Mouse (Mus musculus): ENCODE data around the gene Olfml2b. TPM values are rescaled to one million over a fixed set of nuclear protein-coding genes. Genes with fewer than 3 reads are reported as not detected.

Olfml2b gene
- total and polyA plus RNA-seq, 3 experiments: not detected

DNA sequence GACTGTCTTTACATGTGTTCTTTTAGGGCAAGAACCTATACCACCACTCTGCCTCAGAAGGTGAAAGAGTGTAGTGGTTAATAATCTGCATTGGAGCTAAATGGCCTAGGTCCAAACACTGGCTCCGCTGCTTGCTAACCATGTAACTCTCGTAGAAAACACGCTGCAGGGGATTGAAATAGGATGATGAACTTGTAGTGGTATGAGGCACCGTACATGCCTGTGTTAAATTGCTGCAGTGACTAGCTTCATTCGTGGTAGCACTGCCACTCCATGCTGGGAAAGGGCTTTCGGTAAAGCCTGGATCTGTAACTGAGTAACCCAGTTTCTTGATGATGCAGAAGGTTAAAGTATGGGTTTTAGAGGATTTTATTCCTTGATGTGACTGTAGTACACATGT is 59.8 kb downstream of the Olfml2b start:
- Histone ChIP-seq H3K79me2 (ENCODE audit: control insufficient read depth, insufficient read depth, low read length, poor library complexity) (no peaks in the 10 kb centered on the region), H3K27me3 (ENCODE audit: control insufficient read depth in 1 of 2, insufficient read depth in 2 of 2, low read length in 2 of 2) (no peaks in the 10 kb centered on the region), H3K9ac (ENCODE audit: control insufficient read depth, low read depth, low read length, poor library complexity, severe bottlenecking) (no peak overlapping the region), H3K4me1 (ENCODE audit: control insufficient read depth in 1 of 2, insufficient read depth in 2 of 2, low read length in 2 of 2) (peaks cover 0 to 3% of the 10 kb centered on the region in 2 experiments; a peak in 1 of 4 replicates), H3K36me3 (ENCODE audit: control insufficient read depth in 1 of 2, insufficient read depth in 2 of 2, low read length in 2 of 2) (peaks cover 0 to under 1% of the 10 kb centered on the region in 2 experiments; a peak in 1 of 4 replicates), H3K9me3 (replicated peaks; ENCODE audit: insufficient read depth, low read length) (no peaks in the 10 kb centered on the region), H3K4me3 (ENCODE audit: control insufficient read depth in 1 of 2, insufficient read depth in 1 of 2, low read depth in 2 of 2, low read length in 2 of 2) (no peak overlapping the region), H3K27ac (ENCODE audit: control insufficient read depth, low read depth, low read length) (no peak overlapping the region)
- DNase-seq (ENCODE audit: low read depth, low spot score): no peak
- TF ChIP-seq NRF1 (IDR thresholded peaks at IDR 0.05; ENCODE audit: insufficient read depth, low read depth, low read length, poor library complexity, severe bottlenecking) (no peak), MXI1 (IDR thresholded peaks at IDR 0.05; ENCODE audit: low read depth, low read length) (no peak), RCOR1 (IDR thresholded peaks at IDR 0.05; ENCODE audit: low read depth, low read length) (no peak), ZMIZ1 (IDR thresholded peaks at IDR 0.05; ENCODE audit: low read depth, low read length) (no peak), POLR2AphosphoS2 (IDR thresholded peaks at IDR 0.05; ENCODE audit: low read length) (no peak), UBTF (IDR thresholded peaks at IDR 0.05; ENCODE audit: borderline replicate concordance, insufficient read depth, low read depth, low read length) (no peak), MAZ (IDR thresholded peaks at IDR 0.05; ENCODE audit: low read depth, low read length) (no peak), USF1 (IDR thresholded peaks at IDR 0.05; ENCODE audit: low read depth, low read length) (no peak), ZKSCAN1 (IDR thresholded peaks at IDR 0.05; ENCODE audit: low read depth, low read length) (no peak), KAT2A (conservative IDR thresholded peaks at IDR 0.05; ENCODE audit: low read depth, low read length) (no peak), EP300 (IDR thresholded peaks at IDR 0.05; ENCODE audit: low read depth in 1 of 2, low read length in 2 of 2) (no peak), GABPA (IDR thresholded peaks at IDR 0.05; ENCODE audit: low read depth, low read length) (no peak), SIN3A (IDR thresholded peaks at IDR 0.05; ENCODE audit: low read length) (no peak), TCF12 (IDR thresholded peaks at IDR 0.05; ENCODE audit: low read depth, low read length) (no peak), POLR2AphosphoS5 (IDR thresholded peaks at IDR 0.05; ENCODE audit: borderline replicate concordance, low read depth, low read length) (no peak), NELFE (IDR thresholded peaks at IDR 0.05; ENCODE audit: low read depth, low read length) (no peak), JUND (IDR thresholded peaks at IDR 0.05; ENCODE audit: low read depth, low read length) (no peak), GATA1 (IDR thresholded peaks at IDR 0.05; ENCODE audit: low read depth, low read length) (no peak), SMC3 (IDR thresholded peaks at IDR 0.05; ENCODE audit: low read depth, low read length) (no peak), ETS1 (IDR thresholded peaks at IDR 0.05; ENCODE audit: low read depth, low read length) (no peak)

DNA sequence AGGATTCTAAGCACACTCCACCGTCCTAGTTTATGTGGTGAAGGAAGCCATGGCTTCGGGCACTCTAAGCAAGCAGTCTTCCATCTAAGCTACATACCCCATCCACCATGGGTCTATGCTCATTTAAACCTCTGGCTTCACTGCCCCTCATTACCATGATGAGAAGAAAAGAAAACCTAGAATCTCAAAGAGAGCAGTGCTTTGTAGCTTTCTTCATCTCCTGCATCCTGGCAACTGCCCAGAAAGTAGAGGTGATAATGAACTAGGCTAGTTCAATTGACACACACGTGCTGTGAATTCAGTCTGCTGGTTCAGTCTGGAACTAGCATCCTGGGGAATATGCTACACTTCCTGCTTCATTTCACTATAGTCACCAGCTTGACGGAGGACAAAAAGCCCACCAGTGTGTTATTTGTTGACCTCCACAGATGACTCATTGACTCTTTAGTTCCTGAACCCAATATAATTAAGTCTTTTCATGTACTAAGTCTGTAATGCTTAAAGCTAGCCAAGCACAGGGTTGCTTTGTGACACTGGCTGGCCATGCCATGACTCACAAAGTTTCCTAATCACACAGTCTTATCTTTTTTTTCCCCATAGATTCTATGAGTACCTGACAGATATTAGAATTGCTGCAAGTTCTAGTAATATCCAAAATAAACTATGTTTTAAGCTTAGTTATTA is 60.7 kb downstream of the Olfml2b start:
- Histone ChIP-seq H3K4me3 (ENCODE audit: control insufficient read depth in 1 of 2, insufficient read depth in 1 of 2, low read depth in 2 of 2, low read length in 2 of 2) (no peak overlapping the region), H3K36me3 (ENCODE audit: control insufficient read depth in 1 of 2, insufficient read depth in 2 of 2, low read length in 2 of 2) (peaks cover 0 to 9% of the 10 kb centered on the region in 2 experiments; a peak in 2 of 4 replicates), H3K9me3 (replicated peaks; ENCODE audit: insufficient read depth, low read length) (no peaks in the 10 kb centered on the region), H3K4me1 (ENCODE audit: control insufficient read depth in 1 of 2, insufficient read depth in 2 of 2, low read length in 2 of 2) (peaks cover 0 to 9% of the 10 kb centered on the region in 2 experiments; a peak in 2 of 4 replicates), H3K27me3 (ENCODE audit: control insufficient read depth in 1 of 2, insufficient read depth in 2 of 2, low read length in 2 of 2) (no peaks in the 10 kb centered on the region), H3K27ac (ENCODE audit: control insufficient read depth, low read depth, low read length) (no peak overlapping the region), H3K79me2 (ENCODE audit: control insufficient read depth, insufficient read depth, low read length, poor library complexity) (no peaks in the 10 kb centered on the region), H3K9ac (ENCODE audit: control insufficient read depth, low read depth, low read length, poor library complexity, severe bottlenecking) (no peak overlapping the region)
- no peak for DNase-seq (ENCODE audit: low read depth, low spot score)
- TF ChIP-seq ZMIZ1 (IDR thresholded peaks at IDR 0.05; ENCODE audit: low read depth, low read length): no peak
- TF ChIP-seq ETS1 (IDR thresholded peaks at IDR 0.05; ENCODE audit: low read depth, low read length): no peak
- no peak for TF ChIP-seq MEF2A (IDR thresholded peaks at IDR 0.05; ENCODE audit: extremely low read depth, insufficient replicate concordance, low read depth, low read length, poor library complexity, severe bottlenecking)
- TF ChIP-seq TAL1 (IDR thresholded peaks at IDR 0.05; ENCODE audit: low read length): no peak
- TF ChIP-seq ZNF384 (IDR thresholded peaks at IDR 0.05; ENCODE audit: low read depth, low read length): no peak
- no peak for TF ChIP-seq POLR2A (IDR thresholded peaks at IDR 0.05; ENCODE audit: control insufficient read depth in 1 of 2, insufficient read depth in 1 of 2, low read depth in 1 of 2, low read length in 2 of 2, poor library complexity in 1 of 2)
- TF ChIP-seq EP300 (IDR thresholded peaks at IDR 0.05; ENCODE audit: low read depth in 1 of 2, low read length in 2 of 2): no peak
